Mouse (Mus musculus) C2C12 (cell line): Measurements from ENCODE around the gene Clip2. TPM values are rescaled to one million over a fixed set of nuclear protein-coding genes. Genes with fewer than 3 reads are reported as not detected.

Experiments used
- H3K27me3 ChIP-seq: one replicate; pipeline ENCODE4 v1.6.1; 2011; ENCODE audit not compliant: control insufficient read depth, insufficient read depth, insufficient read length
- H3K36me3 ChIP-seq: one replicate; pipeline ENCODE4 v1.6.1; 2011; ENCODE audit not compliant: control insufficient read depth, insufficient read depth
- H3K4me3 ChIP-seq: one replicate; pipeline ENCODE4 v1.5.1; 2011; ENCODE audit warnings: mild to moderate bottlenecking, control low read depth; ENCODE audit not compliant: poor library complexity, insufficient read depth, severe bottlenecking
- H3K79me2 ChIP-seq: one replicate; pipeline ENCODE4 v1.6.1; 2011; ENCODE audit not compliant: control insufficient read depth, insufficient read depth
- H3K79me3 ChIP-seq: one replicate; pipeline ENCODE4 v1.6.1; 2011; ENCODE audit warnings: low read depth, control low read depth
- H3ac ChIP-seq: one replicate; pipeline ENCODE3; 2011; ENCODE audit warnings: low read depth; ENCODE audit not compliant: control insufficient read depth, insufficient read length
- CEBPB ChIP-seq: IDR thresholded peaks from one replicate; pipeline ENCODE4 v1.6.1; 2011; ENCODE audit warnings: low read depth, mild to moderate bottlenecking, control low read depth, moderate library complexity
- CTCF ChIP-seq: IDR thresholded peaks from one replicate; pipeline ENCODE4 v1.5.1; 2011; ENCODE audit not compliant: control insufficient read depth, insufficient read depth, insufficient read length
- FOSL1 ChIP-seq: IDR thresholded peaks from one replicate; pipeline ENCODE4 v1.8.0; 2011; ENCODE audit warnings: mild to moderate bottlenecking, low read length; ENCODE audit not compliant: poor library complexity, insufficient read depth, severe bottlenecking
- MAX ChIP-seq: IDR thresholded peaks from one replicate; pipeline ENCODE4 v1.6.1; 2011; ENCODE audit warnings: mild to moderate bottlenecking, control low read depth
- MYOD1 ChIP-seq: IDR thresholded peaks from one replicate; pipeline ENCODE4 v1.6.1; 2011; ENCODE audit warnings: low read depth; ENCODE audit not compliant: control insufficient read depth, insufficient read length
- MYOG ChIP-seq: IDR thresholded peaks from one replicate; pipeline ENCODE4 v1.6.1; 2011; ENCODE audit not compliant: control insufficient read depth, insufficient read length; ENCODE audit errors: extremely low read depth
- USF1 ChIP-seq: IDR thresholded peaks from one replicate; pipeline ENCODE4 v1.6.1; 2011; ENCODE audit warnings: low read depth, mild to moderate bottlenecking, control low read depth, moderate library complexity
- polyA plus RNA-seq: library from polyadenylated mRNA; unstranded; fragments of >200 nt; fragmentation: generic; extraction: Trizol; gene quantifications from one replicate; pipeline ENCODE4 v1.2.1, GENCODE M21; 2012; ENCODE audit warnings: missing spikeins

Gene Clip2
- polyA plus RNA-seq, 1 experiment: 15.7 TPM

GRCm38 (mm10) chr5:134576517-134577220, 24.4 kb upstream of the Clip2 start:
- Histone ChIP-seq H3ac (no peak overlapping the region), H3K36me3 (no peaks in the 10 kb centered on the region), H3K4me3 (no peak overlapping the region), H3K27me3 (no peaks in the 10 kb centered on the region), H3K79me3 (no peaks in the 10 kb centered on the region), H3K79me2 (no peaks in the 10 kb centered on the region)
- no peak for TF ChIP-seq MYOD1
- no peak for TF ChIP-seq USF1
- no peak for TF ChIP-seq CTCF
- no peak for TF ChIP-seq FOSL1
- no peak for TF ChIP-seq MYOG
- TF ChIP-seq MAX: no peak
- TF ChIP-seq CEBPB: no peak

GRCm38 (mm10) chr5:134575833-134576232, 23.6 kb upstream of the Clip2 start:
- Histone ChIP-seq H3K27me3 (no peaks in the 10 kb centered on the region), H3K79me2 (no peaks in the 10 kb centered on the region), H3K79me3 (no peaks in the 10 kb centered on the region), H3K4me3 (no peak overlapping the region), H3K36me3 (no peaks in the 10 kb centered on the region), H3ac (no peak overlapping the region)
- TF ChIP-seq FOSL1: no peak
- TF ChIP-seq MYOG: no peak
- TF ChIP-seq CTCF: no peak

- Histone ChIP-seq H3K79me2 (no peaks in the 10 kb centered on the region), H3K27me3 (no peaks in the 10 kb centered on the region), H3K36me3 (no peaks in the 10 kb centered on the region), H3ac (no peak overlapping the region), H3K79me3 (no peaks in the 10 kb centered on the region), H3K4me3 (no peak overlapping the region)
- TF ChIP-seq USF1 (no peak), MYOG (no peak), CTCF (no peak), MAX (no peak), FOSL1 (no peak), MYOD1 (no peak), CEBPB (no peak)
Observed at GRCm38 (mm10) chr5:134572508-134573214, 20.4 kb upstream of the Clip2 start.

GRCm38 (mm10) chr5:134571730-134572507, 19.7 kb upstream of the Clip2 start:
- H3K4me3 ChIP-seq: peak overlapping the region; percentile 31

GRCm38 (mm10) chr5:134568964-134569491, 16.8 kb upstream of the Clip2 start:
- no peaks in the 10 kb centered on the region for H3K79me3 ChIP-seq
- no peak overlapping the region for H3ac ChIP-seq
- TF ChIP-seq CTCF (no peak), CEBPB (no peak), USF1 (no peak), MAX (no peak), FOSL1 (no peak), MYOG (no peak), MYOD1 (no peak)
- no peaks in the 10 kb centered on the region for H3K36me3 ChIP-seq
- no peaks in the 10 kb centered on the region for H3K79me2 ChIP-seq
- no peaks in the 10 kb centered on the region for H3K27me3 ChIP-seq
- H3K4me3 ChIP-seq: no peak overlapping the region

More at GRCm38 (mm10) chr5:134571730-134572507, 19.7 kb upstream of the Clip2 start:
- no peaks in the 10 kb centered on the region for H3K79me2 ChIP-seq
- H3ac ChIP-seq: peak overlapping the region; percentile 10
- no peaks in the 10 kb centered on the region for H3K36me3 ChIP-seq
- H3K27me3 ChIP-seq: no peaks in the 10 kb centered on the region
- H3K79me3 ChIP-seq: no peaks in the 10 kb centered on the region
- TF ChIP-seq MYOD1: no peak
- no peak for TF ChIP-seq FOSL1
- TF ChIP-seq USF1: no peak
- no peak for TF ChIP-seq MYOG
- TF ChIP-seq CTCF: no peak
- TF ChIP-seq CEBPB: no peak
- TF ChIP-seq MAX: no peak
